Mouse (Mus musculus) hindbrain, embryonic 13.5 days (tissue): ENCODE results near the gene Stk17b. TPM values are rescaled to one million over a fixed set of nuclear protein-coding genes. Genes with fewer than 3 reads are reported as not detected.
"Not testable (repeated sequence)": the region's sequence is repeated elsewhere in the genome, so short reads cannot be mapped to it uniquely, and the experiment has no call there.

ENCODE experiments used
- ATAC-seq: fragments of 200-750 bp; cut with Nextera tagmentation; 2 replicates; pipeline ENCODE4 v1.8.0; 2017; ENCODE audit warnings: moderate TSS enrichment; ENCODE audit not compliant: low FRiP score
- H3K27ac ChIP-seq: fragments of 300-500 bp; sonication (generic); 2 replicates; pipeline ENCODE4 v1.5.1; 2015; ENCODE audit warnings: inconsistent platforms, mild to moderate bottlenecking, moderate library complexity
- H3K27me3 ChIP-seq: fragments of 300-500 bp; sonication (generic); 2 replicates; pipeline ENCODE4 v1.6.1; 2015; ENCODE audit warnings: mild to moderate bottlenecking, inconsistent platforms
- H3K36me3 ChIP-seq: fragments of 300-500 bp; sonication (generic); 2 replicates; pipeline ENCODE4 v1.6.1; 2015; ENCODE audit warnings: mild to moderate bottlenecking, inconsistent platforms
- H3K4me1 ChIP-seq: fragments of 300-500 bp; sonication (generic); replicated peaks from 2 replicates; pipeline ENCODE4 v1.6.1; 2015; ENCODE audit warnings: inconsistent platforms
- H3K4me2 ChIP-seq: fragments of 300-500 bp; sonication (generic); 2 replicates; pipeline ENCODE4 v1.6.1; 2015; ENCODE audit warnings: inconsistent platforms, mild to moderate bottlenecking, moderate library complexity
- H3K4me3 ChIP-seq: fragments of 300-500 bp; sonication (generic); 2 replicates; pipeline ENCODE4 v1.5.1; 2015; ENCODE audit warnings: mild to moderate bottlenecking, inconsistent platforms
- H3K9ac ChIP-seq: fragments of 300-500 bp; sonication (generic); 2 replicates; pipeline ENCODE4 v1.6.1; 2015; ENCODE audit warnings: mild to moderate bottlenecking, inconsistent platforms
- H3K9me3 ChIP-seq: fragments of 300-500 bp; sonication (generic); 2 replicates; pipeline ENCODE4 v1.6.1; 2016; ENCODE audit warnings: inconsistent platforms
- WGBS: fragments of 180-500 bp; shearing (Covaris S2); methylation state at CpG from one replicate; pipeline ENCODE4 v1.1.7; 2015; 5-methylcytosine and 5-hydroxymethylcytosine counted together
- polyA plus RNA-seq: library from polyadenylated mRNA; unstranded; fragments of >200 nt; fragmentation: Nextera tagmentation; extraction: Ambion mirVana; gene quantifications from 2 replicates; pipeline ENCODE4 v1.2.1, GENCODE M21; 2015

Gene Stk17b
- polyA plus RNA-seq, 1 experiment from 2014 or later, result 5.5 TPM

DNA sequence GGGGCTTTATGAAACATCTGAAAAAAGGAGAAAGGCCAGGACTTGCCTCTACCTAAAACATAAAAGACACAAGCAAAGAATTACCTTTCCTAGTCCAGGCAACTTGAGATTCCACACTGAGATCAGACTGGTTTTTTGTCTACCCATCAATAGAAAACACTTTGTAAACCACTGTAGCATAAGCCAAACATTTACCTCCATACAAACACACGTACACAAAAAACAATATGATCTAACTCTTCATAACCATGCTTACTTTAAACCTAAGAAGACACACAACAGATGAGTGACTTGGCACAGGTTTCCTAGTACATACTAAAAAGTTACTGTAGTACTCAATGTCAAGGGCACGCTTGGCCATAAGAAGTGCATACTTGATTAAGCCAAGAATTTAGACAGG, 9.5 kb downstream of the Stk17b start:
- Histone ChIP-seq H3K9me3 (no peaks in the 10 kb centered on the region), H3K4me1 (no peaks in the 10 kb centered on the region), H3K9ac (no peak overlapping the region), H3K27me3 (no peaks in the 10 kb centered on the region), H3K4me3 (no peak overlapping the region), H3K27ac (no peak overlapping the region), H3K36me3 (no peaks in the 10 kb centered on the region), H3K4me2 (no peak overlapping the region)
- ATAC-seq, result no peak
- WGBS, result 95% methylated on average over 2 of the region's 2 CpGs

GRCm38 (mm10) chr1:53775036-53775435, 10.0 kb downstream of the Stk17b start:
- H3K27ac ChIP-seq, result no peak overlapping the region
- H3K9ac ChIP-seq, result no peak overlapping the region
- no peaks in the 10 kb centered on the region for H3K27me3 ChIP-seq
- no peak overlapping the region for H3K4me3 ChIP-seq
- no peaks in the 10 kb centered on the region for H3K9me3 ChIP-seq
- no peaks in the 10 kb centered on the region for H3K36me3 ChIP-seq
- ATAC-seq, result no peak
- no peaks in the 10 kb centered on the region for H3K4me1 ChIP-seq
- WGBS, result 87% methylated on average over 6 of the region's 6 CpGs
- no peak overlapping the region for H3K4me2 ChIP-seq

GRCm38 (mm10) chr1:53774571-53774970, 10.5 kb downstream of the Stk17b start:
- no peak overlapping the region for H3K9ac ChIP-seq
- H3K27ac ChIP-seq, result no peak overlapping the region
- H3K4me3 ChIP-seq, result no peak overlapping the region
- WGBS, result 94% methylated on average over 3 of the region's 3 CpGs
- no peaks in the 10 kb centered on the region for H3K27me3 ChIP-seq
- H3K4me1 ChIP-seq, result no peaks in the 10 kb centered on the region
- no peak overlapping the region for H3K4me2 ChIP-seq
- no peaks in the 10 kb centered on the region for H3K9me3 ChIP-seq
- ATAC-seq, result no peak
- H3K36me3 ChIP-seq, result no peaks in the 10 kb centered on the region

DNA sequence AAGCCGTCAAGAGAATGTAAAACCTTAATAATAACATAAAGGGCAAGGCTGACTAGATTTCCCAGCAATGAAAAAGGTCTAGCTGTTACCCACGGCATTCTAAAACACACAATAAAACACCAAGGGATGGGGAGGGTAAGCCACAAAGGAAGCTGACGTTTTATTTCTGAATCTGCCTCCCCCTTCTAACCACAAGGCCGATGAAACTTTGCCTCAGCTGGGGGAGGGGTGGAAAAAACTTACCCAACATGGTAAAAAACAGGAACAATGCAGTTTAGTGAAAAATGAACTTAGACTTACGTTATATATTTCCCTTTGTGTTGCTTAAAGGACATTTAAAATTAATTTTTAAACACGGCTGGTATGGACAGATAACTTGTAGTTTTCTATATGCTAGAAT, 11.0 kb downstream of the Stk17b start:
- WGBS, result 67% methylated on average over 6 of the region's 6 CpGs
- ATAC-seq, result no peak
- no peaks in the 10 kb centered on the region for H3K4me1 ChIP-seq
- H3K9ac ChIP-seq, result no peak overlapping the region
- no peaks in the 10 kb centered on the region for H3K27me3 ChIP-seq
- no peaks in the 10 kb centered on the region for H3K9me3 ChIP-seq
- H3K36me3 ChIP-seq, result no peaks in the 10 kb centered on the region
- H3K4me3 ChIP-seq, result no peak overlapping the region
- no peak overlapping the region for H3K4me2 ChIP-seq
- no peak overlapping the region for H3K27ac ChIP-seq

DNA sequence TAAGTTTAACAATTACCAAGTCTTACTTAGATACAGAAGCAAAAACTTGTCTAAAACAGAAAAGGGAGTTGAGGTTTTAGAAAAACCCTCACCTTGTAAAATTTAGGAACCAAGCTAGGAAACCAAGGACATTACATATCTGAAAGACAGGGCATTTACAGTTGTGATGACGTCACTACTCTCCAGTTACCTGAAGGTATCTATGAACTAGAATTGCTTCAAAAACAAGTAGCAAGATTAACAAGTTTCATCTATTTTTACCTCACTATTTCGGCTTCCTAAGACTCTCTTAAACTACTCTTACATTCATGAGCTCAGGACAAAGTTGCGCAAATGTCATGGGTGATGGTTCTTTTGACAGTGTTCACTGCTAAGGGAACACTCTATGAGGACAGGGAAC, 12.1 kb downstream of the Stk17b start:
- Histone ChIP-seq H3K4me3 (no peak overlapping the region), H3K36me3 (no peaks in the 10 kb centered on the region), H3K27ac (no peak overlapping the region), H3K9me3 (no peaks in the 10 kb centered on the region), H3K27me3 (no peaks in the 10 kb centered on the region), H3K4me1 (no peaks in the 10 kb centered on the region), H3K9ac (no peak overlapping the region), H3K4me2 (no peak overlapping the region)
- ATAC-seq, result no peak
- 94% methylated on average over 3 of the region's 3 CpGs for WGBS

GRCm38 (mm10) chr1:53771476-53771875, 13.5 kb downstream of the Stk17b start:
- H3K9me3 ChIP-seq, result no peaks in the 10 kb centered on the region
- 98% methylated on average over 6 of the region's 6 CpGs for WGBS
- ATAC-seq, result no peak

DNA sequence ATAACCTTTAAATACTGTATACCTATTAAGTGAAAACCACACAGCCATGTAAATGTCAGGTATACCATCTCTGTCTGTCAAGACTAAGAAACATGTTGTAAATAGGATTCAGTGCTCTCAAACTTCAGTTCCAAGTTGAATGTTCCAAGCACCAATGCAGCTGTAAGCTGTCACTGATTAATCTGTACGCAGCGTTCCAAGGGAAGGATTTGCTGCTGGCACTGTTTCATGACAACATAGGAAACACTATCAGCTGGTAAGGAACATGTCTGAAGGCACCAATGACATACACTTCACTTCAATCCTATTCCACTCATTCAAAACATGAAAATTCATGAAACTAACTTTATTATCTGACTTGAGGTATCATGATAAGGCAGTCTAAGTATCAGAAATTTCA, 18.9 kb downstream of the Stk17b start:
- Histone ChIP-seq H3K9me3 (no peaks in the 10 kb centered on the region), H3K4me1 (no peaks in the 10 kb centered on the region), H3K4me2 (no peak overlapping the region), H3K9ac (no peak overlapping the region), H3K27ac (no peak overlapping the region), H3K27me3 (no peaks in the 10 kb centered on the region), H3K4me3 (no peak overlapping the region), H3K36me3 (no peaks in the 10 kb centered on the region)
- no peak for ATAC-seq
- 95% methylated on average over 2 of the region's 2 CpGs for WGBS

More at GRCm38 (mm10) chr1:53771476-53771875, 13.5 kb downstream of the Stk17b start:
- Histone ChIP-seq H3K4me1 (no peaks in the 10 kb centered on the region), H3K27me3 (no peaks in the 10 kb centered on the region), H3K9ac (no peak overlapping the region), H3K4me2 (no peak overlapping the region), H3K36me3 (no peaks in the 10 kb centered on the region), H3K4me3 (no peak overlapping the region), H3K27ac (no peak overlapping the region)

- Histone ChIP-seq H3K9ac (no peak overlapping the region), H3K27me3 (no peaks in the 10 kb centered on the region), H3K4me2 (no peak overlapping the region), H3K4me3 (no peak overlapping the region), H3K9me3 (no peaks in the 10 kb centered on the region), H3K36me3 (no peaks in the 10 kb centered on the region), H3K27ac (no peak overlapping the region), H3K4me1 (no peaks in the 10 kb centered on the region)
- ATAC-seq, result no peak
- WGBS, result 95% methylated on average over 4 of the region's 4 CpGs
Measured at GRCm38 (mm10) chr1:53757316-53757715, 27.7 kb downstream of the Stk17b start.

GRCm38 (mm10) chr1:53753501-53753900, 31.5 kb downstream of the Stk17b start:
- H3K4me3 ChIP-seq, H3K36me3 ChIP-seq, H3K4me2 ChIP-seq, H3K27ac ChIP-seq, H3K9ac ChIP-seq, H3K9me3 ChIP-seq, H3K4me1 ChIP-seq, H3K27me3 ChIP-seq, ATAC-seq: not testable (repeated sequence)
- WGBS, result 86% methylated on average over 2 of the region's 2 CpGs

GRCm38 (mm10) chr1:53751144-53751543, 33.9 kb downstream of the Stk17b start:
- Histone ChIP-seq H3K9ac (no peak overlapping the region), H3K9me3 (no peaks in the 10 kb centered on the region), H3K27ac (no peak overlapping the region), H3K4me2 (no peak overlapping the region), H3K36me3 (no peaks in the 10 kb centered on the region), H3K27me3 (no peaks in the 10 kb centered on the region), H3K4me3 (no peak overlapping the region), H3K4me1 (no peaks in the 10 kb centered on the region)
- 72% methylated on average over 1 of the region's 1 CpGs for WGBS
- no peak for ATAC-seq

- H3K4me1 ChIP-seq, H3K27ac ChIP-seq, ATAC-seq, H3K4me3 ChIP-seq, H3K9me3 ChIP-seq, H3K4me2 ChIP-seq, H3K27me3 ChIP-seq, H3K36me3 ChIP-seq, H3K9ac ChIP-seq: not testable (repeated sequence)
- 79% methylated on average over 7 of the region's 7 CpGs for WGBS
Measured at GRCm38 (mm10) chr1:53750697-53751096, 34.3 kb downstream of the Stk17b start.

DNA sequence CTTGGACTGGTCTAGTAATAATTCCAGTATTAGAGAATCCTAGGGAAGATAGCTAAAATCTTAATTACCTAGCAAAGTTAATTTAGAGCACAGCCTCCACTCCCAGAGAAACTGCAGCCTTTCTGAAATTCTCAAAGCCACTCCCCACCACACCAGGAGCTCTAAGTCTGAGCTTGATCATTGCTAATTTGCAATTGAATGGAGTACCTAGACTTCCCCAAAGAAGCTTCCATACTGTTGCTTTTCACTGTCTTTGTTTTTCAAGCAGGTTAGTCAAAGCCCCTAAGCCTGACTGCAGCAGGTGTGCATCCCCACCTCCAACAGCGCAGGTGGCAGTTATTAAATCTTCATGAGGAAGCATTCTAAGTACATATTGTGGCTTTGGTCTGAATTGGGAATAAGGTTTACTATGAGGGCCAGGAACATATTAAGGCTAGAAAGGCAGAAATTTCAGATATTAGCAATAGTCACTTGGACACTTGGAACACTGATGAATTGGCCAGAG, 35.1 kb downstream of the Stk17b start:
- not testable (repeated sequence) for H3K4me3 ChIP-seq, H3K4me2 ChIP-seq, ATAC-seq

DNA sequence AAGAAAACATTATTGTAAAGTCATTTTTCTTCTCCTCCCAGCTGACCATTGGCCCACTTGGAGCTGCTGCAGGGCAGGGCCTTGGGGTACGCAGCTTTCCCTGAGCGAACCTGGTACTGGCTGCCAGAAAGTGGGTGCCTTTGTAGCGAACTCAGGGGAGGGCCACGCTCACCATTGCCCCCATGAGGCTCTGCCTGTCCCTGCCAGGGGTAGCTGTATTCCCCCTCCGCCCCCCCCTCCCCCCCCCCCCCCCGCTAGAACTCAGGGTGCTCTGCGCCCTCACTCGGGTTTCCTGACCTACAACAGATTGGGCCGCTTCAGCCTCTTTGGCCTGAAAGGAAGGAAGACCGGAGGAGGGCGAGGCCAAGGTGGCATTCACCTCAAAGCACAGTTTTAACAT, 36.5 kb downstream of the Stk17b start:
- no peak for ATAC-seq
- no peaks in the 10 kb centered on the region for H3K36me3 ChIP-seq
- no peak overlapping the region for H3K27ac ChIP-seq
- H3K4me3 ChIP-seq, result no peak overlapping the region
- WGBS, result 34% methylated on average over 8 of the region's 11 CpGs
- H3K4me1 ChIP-seq, result no peaks in the 10 kb centered on the region
- no peak overlapping the region for H3K4me2 ChIP-seq
- no peaks in the 10 kb centered on the region for H3K9me3 ChIP-seq
- H3K9ac ChIP-seq, result no peak overlapping the region
- peaks cover 2% of the 10 kb centered on the region; the same call in 1 of the 2 replicates for H3K27me3 ChIP-seq

More for the DNA sequence above, 35.1 kb downstream of the Stk17b start:
- 58% methylated on average over 1 of the region's 1 CpGs for WGBS
- H3K36me3 ChIP-seq, H3K9ac ChIP-seq, H3K27ac ChIP-seq, H3K4me1 ChIP-seq, H3K9me3 ChIP-seq, H3K27me3 ChIP-seq: not testable (repeated sequence)
